Comparison of ENCODE assay signal across 13 mouse cellular contexts in the genomic region with DNA sequence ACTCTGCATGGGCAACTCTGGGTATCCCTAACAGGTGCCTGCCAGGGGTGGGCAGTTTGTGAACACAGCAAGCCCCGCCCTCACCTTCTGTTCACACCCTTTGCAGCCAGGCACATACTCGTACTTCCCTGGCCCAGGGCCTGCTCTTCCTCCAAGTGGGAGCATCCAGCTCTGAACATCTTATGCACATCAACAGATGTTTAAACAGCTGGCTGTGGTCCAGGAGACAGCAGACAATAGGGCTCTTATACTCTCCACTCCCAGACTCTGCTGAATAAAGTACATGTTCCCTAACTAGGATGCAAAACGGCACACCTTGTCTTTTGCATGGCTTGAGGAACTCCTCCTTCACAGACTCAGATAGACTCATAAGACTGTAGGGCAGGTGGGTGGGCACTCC. TPM values are rescaled to one million over a fixed set of nuclear protein-coding genes. Genes with fewer than 3 reads are reported as not detected.
DNase-seq lines count a peak whose midpoint lies in the region; ATAC-seq and TF ChIP-seq lines count a peak whose summit lies in the region.
"Had no signal": no experiment of that assay in that cellular context is flagged by ENCODE, and none has a peak within 500 bp of the region (broad histone marks: within the 10 kb centered on the region; RNA-seq: fewer than 3 reads in every experiment).

No protein-coding gene starts in this region.

- H3K36me3 ChIP-seq in forebrain, embryonic 16.5 days (ENCODE audit: control insufficient read depth, insufficient read depth), result peaks cover 9% of the 10 kb centered on the region; the same call in 1 of the 2 replicates
- H3K36me3 ChIP-seq in forebrain, embryonic 10.5 days (replicated peaks), result peaks cover 30% of the 10 kb centered on the region
- peaks cover 11% of the 10 kb centered on the region for H3K36me3 ChIP-seq in limb, embryonic 14.5 days (ENCODE audit: control insufficient read depth, insufficient read depth, low read length)
- H3K36me3 ChIP-seq in limb, embryonic 10.5 days, result peaks cover 18% of the 10 kb centered on the region

- WGBS in forebrain, embryonic 16.5 days, result 39% methylated on average over 3 of the region's 3 CpGs
- WGBS in forebrain, embryonic 10.5 days, result 68% methylated on average over 3 of the region's 3 CpGs
- WGBS in limb, embryonic 14.5 days, result 55% methylated on average over 3 of the region's 3 CpGs
- WGBS in limb, embryonic 10.5 days, result 80% methylated on average over 3 of the region's 3 CpGs

- H3K4me1 ChIP-seq in forebrain, embryonic 16.5 days (replicated peaks; ENCODE audit: control insufficient read depth, insufficient read depth, low read length), result no peaks in the 10 kb centered on the region
- H3K4me1 ChIP-seq in forebrain, embryonic 10.5 days, result peaks cover 3% of the 10 kb centered on the region; the same call in 1 of the 2 replicates
- H3K4me1 ChIP-seq in limb, embryonic 14.5 days (ENCODE audit: control insufficient read depth, insufficient read depth, low read length), result no peaks in the 10 kb centered on the region
- no peaks in the 10 kb centered on the region for H3K4me1 ChIP-seq in limb, embryonic 10.5 days
- H3K4me1 ChIP-seq: limb, embryonic 13.5 days; midbrain, embryonic 10.5 days had no signal

- no peaks in the 10 kb centered on the region for H3K27me3 ChIP-seq in forebrain, embryonic 16.5 days (replicated peaks; ENCODE audit: control insufficient read depth, insufficient read depth, low read length)
- H3K27me3 ChIP-seq in forebrain, embryonic 10.5 days (ENCODE audit: poor library complexity, severe bottlenecking), result no peaks in the 10 kb centered on the region
- no peaks in the 10 kb centered on the region for H3K27me3 ChIP-seq in limb, embryonic 14.5 days (ENCODE audit: control insufficient read depth, insufficient read depth, low read length)
- H3K27me3 ChIP-seq in limb, embryonic 10.5 days (ENCODE audit: low read depth, poor library complexity, severe bottlenecking), result no peaks in the 10 kb centered on the region
- H3K27me3 ChIP-seq: embryonic facial prominence, embryonic 15.5 days; limb, embryonic 13.5 days had no signal

- H3K9ac ChIP-seq in forebrain, embryonic 16.5 days (replicated peaks; ENCODE audit: low read depth, low read length), result no peak overlapping the region
- H3K9ac ChIP-seq in limb, embryonic 14.5 days (ENCODE audit: low read depth, low read length, severe bottlenecking), result no peak overlapping the region
- H3K9ac ChIP-seq: embryonic facial prominence, embryonic 15.5 days; limb, embryonic 13.5 days had no signal

- no peak for TF ChIP-seq CTCF in brain, embryonic 14.5 days (IDR thresholded peaks at IDR 0.05; ENCODE audit: borderline replicate concordance, extremely low read depth, insufficient read depth, insufficient read length)

- no peak overlapping the region for H3K4me2 ChIP-seq in forebrain, embryonic 16.5 days (ENCODE audit: low read length)
- H3K4me2 ChIP-seq in limb, embryonic 14.5 days (replicated peaks; ENCODE audit: low read depth, low read length, severe bottlenecking), result no peak overlapping the region
- H3K4me2 ChIP-seq: embryonic facial prominence, embryonic 15.5 days; heart, embryonic 11.5 days; limb, embryonic 13.5 days had no signal

- H3K9me3 ChIP-seq in forebrain, embryonic 16.5 days (ENCODE audit: control insufficient read depth, low read length), result no peaks in the 10 kb centered on the region
- no peaks in the 10 kb centered on the region for H3K9me3 ChIP-seq in forebrain, embryonic 10.5 days
- H3K9me3 ChIP-seq in limb, embryonic 14.5 days (ENCODE audit: control insufficient read depth, low read length), result no peaks in the 10 kb centered on the region
- H3K9me3 ChIP-seq in limb, embryonic 10.5 days (replicated peaks), result no peaks in the 10 kb centered on the region
- H3K9me3 ChIP-seq: embryonic facial prominence, embryonic 15.5 days; limb, embryonic 13.5 days; midbrain, embryonic 10.5 days had no signal

- TF ChIP-seq POLR2A in limb, embryonic 14.5 days (IDR thresholded peaks at IDR 0.05; ENCODE audit: borderline replicate concordance, extremely low read depth, insufficient read depth, insufficient read length), result no peak
- no peak for TF ChIP-seq POLR2A in brain, embryonic 14.5 days (IDR thresholded peaks at IDR 0.05; ENCODE audit: borderline replicate concordance, extremely low read depth, insufficient read depth, insufficient read length, poor library complexity, severe bottlenecking)

- no peak for DNase-seq in forebrain, embryonic 10.5 days (ENCODE audit: extremely low spot score, low spot score)
- DNase-seq in limb, embryonic 14.5 days (ENCODE audit: low spot score), result peak; percentile 37
- DNase-seq in limb, embryonic 10.5 days (ENCODE audit: low spot score), result no peak
- DNase-seq in ES-CJ7 (ENCODE audit: low read depth, low spot score), result peak; percentile 11
- DNase-seq in brain, embryonic 14.5 days (ENCODE audit: low read depth), result peak; percentile 22
- DNase-seq: thymus, postnatal 14 days had no signal

- no peak overlapping the region for H3K27ac ChIP-seq in forebrain, embryonic 16.5 days (ENCODE audit: low read length)
- no peak overlapping the region for H3K27ac ChIP-seq in forebrain, embryonic 10.5 days
- no peak overlapping the region for H3K27ac ChIP-seq in limb, embryonic 14.5 days (replicated peaks; ENCODE audit: low read depth, low read length)
- H3K27ac ChIP-seq in limb, embryonic 10.5 days, result no peak overlapping the region
- H3K27ac ChIP-seq: embryonic facial prominence, embryonic 15.5 days; limb, embryonic 13.5 days; midbrain, embryonic 10.5 days had no signal

- 0 out of 2 replicates have a peak, but pooled peaks have one; percentile 26 for ATAC-seq in forebrain, embryonic 16.5 days
- no peak for ATAC-seq in limb, embryonic 14.5 days (ENCODE audit: low FRiP score, low read depth)
- no peak; the same call in 1 of the 2 replicates for ATAC-seq in frontal cortex, adult (ENCODE audit: low TSS enrichment)
- ATAC-seq: inflammation-experienced regulatory T-cells, adult 6 months had no signal

- H3K4me3 ChIP-seq in forebrain, embryonic 16.5 days (replicated peaks; ENCODE audit: low read length), result no peak overlapping the region
- H3K4me3 ChIP-seq in forebrain, embryonic 10.5 days, result no peak overlapping the region
- H3K4me3 ChIP-seq in limb, embryonic 14.5 days (replicated peaks; ENCODE audit: low read length), result no peak overlapping the region
- H3K4me3 ChIP-seq in limb, embryonic 10.5 days, result no peak overlapping the region
- H3K4me3 ChIP-seq: embryonic facial prominence, embryonic 15.5 days; limb, embryonic 13.5 days; midbrain, embryonic 10.5 days had no signal

RNA-seq across cellular contexts. Expression of a gene that starts 56.4 kb away (rescaled TPM):
- polyA plus RNA-seq in forebrain, embryonic 16.5 days (2015; fragmentation: Nextera tagmentation; extraction: Ambion mirVana), result 6.0 and 13.3 TPM in 2 replicates
- 0.40 and 1.4 TPM in 2 replicates for polyA plus RNA-seq in forebrain, embryonic 10.5 days (2016; fragmentation: Nextera tagmentation; extraction: Ambion mirVana)
- 2.7 and 3.2 TPM in 2 replicates for polyA plus RNA-seq in limb, embryonic 14.5 days (2012; rRNA removed)
- 0.08 and 0.15 TPM in 2 replicates for polyA plus RNA-seq in limb, embryonic 14.5 days (2014; fragmentation: Nextera tagmentation; extraction: Ambion mirVana)
- polyA plus RNA-seq in limb, embryonic 10.5 days (2016; fragmentation: Nextera tagmentation; extraction: Ambion mirVana), result 0.20 TPM in 1 of 2 replicates, not detected in the other
- polyA plus RNA-seq in brain, embryonic 14.5 days (2012; rRNA removed), result 52.1 and 60.1 TPM in 2 replicates
- polyA plus RNA-seq: inflammation-experienced regulatory T-cells, adult 6 months had no signal

Comparison
In these comparisons a context has a peak if more than half of its experiments do, and no peak if none do; other contexts are left out.
1. DNase-seq: peak in limb, embryonic 14.5 days (single experiment), ES-CJ7 (single experiment) and brain, embryonic 14.5 days (single experiment); none in forebrain, embryonic 10.5 days (single experiment) and limb, embryonic 10.5 days (single experiment).